Mouse (Mus musculus) forebrain, embryonic 11.5 days (tissue): ENCODE data around the gene Dok3. TPM values are rescaled to one million over a fixed set of nuclear protein-coding genes. Genes with fewer than 3 reads are reported as not detected.

Source experiments
- ATAC-seq: fragments of 200-750 bp; cut with Nextera tagmentation; replicated peaks from 2 replicates; pipeline ENCODE4 v1.8.0; 2017; ENCODE audit warnings: moderate TSS enrichment; ENCODE audit not compliant: low FRiP score
- DNase-seq: peaks from one replicate; pipeline ENCODE4 v3.0.0-alpha.2; 2017; ENCODE audit warnings: low spot score
- H3K27ac ChIP-seq: fragments of 300-500 bp; sonication (generic); 2 replicates; pipeline ENCODE4 v1.5.1; 2014; ENCODE audit warnings: low read depth, low read length
- H3K27me3 ChIP-seq: fragments of 300-500 bp; sonication (generic); 2 replicates; pipeline ENCODE4 v1.6.1; 2014; ENCODE audit warnings: mild to moderate bottlenecking, low read length, mixed read lengths; ENCODE audit not compliant: control insufficient read depth, insufficient read depth
- H3K36me3 ChIP-seq: fragments of 300-500 bp; sonication (generic); 2 replicates; pipeline ENCODE4 v1.6.1; 2014; ENCODE audit warnings: mild to moderate bottlenecking, low read length, moderate library complexity, mixed read lengths; ENCODE audit not compliant: control insufficient read depth, insufficient read depth
- H3K4me1 ChIP-seq: fragments of 300-500 bp; sonication (generic); replicated peaks from 2 replicates; pipeline ENCODE4 v1.6.1; 2014; ENCODE audit warnings: low read length, mixed read lengths; ENCODE audit not compliant: control insufficient read depth, insufficient read depth
- H3K4me2 ChIP-seq: fragments of 300-500 bp; sonication (generic); 2 replicates; pipeline ENCODE4 v1.6.1; 2014; ENCODE audit warnings: low read depth, mild to moderate bottlenecking, low read length, moderate library complexity, mixed read lengths; ENCODE audit not compliant: severe bottlenecking
- H3K4me3 ChIP-seq: fragments of 300-500 bp; sonication (generic); 2 replicates; pipeline ENCODE4 v1.5.1; 2014; ENCODE audit warnings: low read depth, low read length
- H3K9ac ChIP-seq: fragments of 300-500 bp; sonication (generic); 2 replicates; pipeline ENCODE4 v1.6.1; 2014; ENCODE audit warnings: low read length
- H3K9me3 ChIP-seq: fragments of 300-500 bp; sonication (generic); 2 replicates; pipeline ENCODE4 v1.6.1; 2016; ENCODE audit warnings: low read length, mixed read lengths; ENCODE audit not compliant: control insufficient read depth
- WGBS: fragments of 180-500 bp; shearing (Covaris S2); extraction: QIAGEN DNeasy Blood & Tissue Kit; methylation state at CpG from one replicate; pipeline ENCODE4 v1.1.7; 2014; 5-methylcytosine and 5-hydroxymethylcytosine counted together
- microRNA-seq: library from miRNA; unstranded; fragments of <30 nt; microRNA quantifications from one replicate; pipeline ENCODE4, GENCODE M21; 2016; ENCODE audit not compliant: insufficient number of aligned reads
- polyA plus RNA-seq: library from polyadenylated mRNA; unstranded; fragments of >200 nt; fragmentation: Nextera tagmentation; extraction: Ambion mirVana; gene quantifications from 2 replicates; pipeline ENCODE4 v1.2.1, GENCODE M21; 2014

Dok3 gene
- polyA plus RNA-seq, 1 experiment from 2014 or later = 3.9 TPM

- Histone ChIP-seq H3K27me3 (no peaks in the 10 kb centered on the region), H3K4me2 (0 out of 2 replicates have a peak overlapping the region, but pooled peaks have one; percentile 8), H3K4me3 (no peak overlapping the region), H3K9me3 (no peaks in the 10 kb centered on the region), H3K4me1 (peaks cover 53% of the 10 kb centered on the region), H3K36me3 (peaks cover 8% of the 10 kb centered on the region; the same call in 1 of the 2 replicates), H3K27ac (0 out of 2 replicates have a peak overlapping the region, but pooled peaks have one; percentile 6), H3K9ac (no peak overlapping the region; the same call in 1 of the 2 replicates)
- WGBS = 73% methylated on average over 11 of the region's 11 CpGs
- DNase-seq (peak; percentile 70), ATAC-seq (no peak)
These were observed 55.1 kb downstream of the Dok3 start for GRCm38 (mm10) chr13:55473961-55474360.

Small RNA genes lying within 50 kb of the gene (microRNA-seq; reads per million reads assigned to microRNA genes)
- gene Mir6944 (119 reads per million, percentile 36 among the genes with 10 or more reads in this experiment), gene Mir6945 (4.2 reads per million)

Other genes starting within 250 kb of the Dok3 start
- gene Prelid1, start 208.8 kb downstream of the Dok3 start, polyA plus RNA-seq = 422 and 451 TPM in 2 replicates
- 84.4 and 101 TPM in 2 replicates for gene Rab24, start 207.3 kb downstream of the Dok3 start, polyA plus RNA-seq
- gene Mxd3, start 199.5 kb downstream of the Dok3 start, polyA plus RNA-seq = 37.2 and 42.2 TPM in 2 replicates
- gene Lman2, start 166.5 kb downstream of the Dok3 start, polyA plus RNA-seq = 90.4 and 94.2 TPM in 2 replicates
- gene Rgs14, start 159.6 kb downstream of the Dok3 start, polyA plus RNA-seq = 0.33 and 0.44 TPM in 2 replicates
- not detected in 2 replicates for gene Slc34a1, start 131.1 kb downstream of the Dok3 start, polyA plus RNA-seq
- gene Pfn3, start 114.1 kb downstream of the Dok3 start, polyA plus RNA-seq = not detected in 2 replicates
- gene F12, start 102.5 kb downstream of the Dok3 start, polyA plus RNA-seq = not detected in 2 replicates
- 69.5 and 79.2 TPM in 2 replicates for gene Grk6, start 84.2 kb downstream of the Dok3 start, polyA plus RNA-seq
- gene Prr7, start 65.0 kb downstream of the Dok3 start, polyA plus RNA-seq = 2.3 and 3.9 TPM in 2 replicates
- 411 and 418 TPM in 2 replicates for gene Dbn1, start 41.2 kb downstream of the Dok3 start, polyA plus RNA-seq
- 165 and 185 TPM in 2 replicates for gene Pdlim7, start 15.6 kb downstream of the Dok3 start, polyA plus RNA-seq
- 79.3 and 79.5 TPM in 2 replicates for gene Ddx41, start 7.4 kb upstream of the Dok3 start, polyA plus RNA-seq
- gene Fam193b, start 41.8 kb upstream of the Dok3 start, polyA plus RNA-seq = 55.8 and 58.0 TPM in 2 replicates
- 51.4 and 56.5 TPM in 2 replicates for gene Tmed9, start 44.4 kb upstream of the Dok3 start, polyA plus RNA-seq
- gene B4galt7, start 70.6 kb upstream of the Dok3 start, polyA plus RNA-seq = 24.5 and 25.6 TPM in 2 replicates
- gene Caml, start 93.7 kb upstream of the Dok3 start, polyA plus RNA-seq = 65.4 and 69.7 TPM in 2 replicates
- 56.8 and 58.2 TPM in 2 replicates for gene Ddx46, start 105.7 kb upstream of the Dok3 start, polyA plus RNA-seq
- gene B230219D22Rik, start 163.8 kb upstream of the Dok3 start, polyA plus RNA-seq = 68.4 and 74.3 TPM in 2 replicates
- 83.3 and 84.1 TPM in 2 replicates for gene Txndc15, start 185.4 kb upstream of the Dok3 start, polyA plus RNA-seq
- 25.8 and 32.9 TPM in 2 replicates for gene Pcbd2, start 198.1 kb upstream of the Dok3 start, polyA plus RNA-seq